Mouse (Mus musculus): ENCODE measurements around the gene Tssk6.

Tssk6 gene

GRCm38 (mm10) chr8:69887289-69888243 lies 14.4 kb upstream of the Tssk6 start, which contains the start of gene Cilp2:
Gene Cilp2, minus strand, starts transcription at chr8:69887687.
- DNase-seq: no peak

GRCm38 (mm10) chr8:69888244-69888866 lies 13.6 kb upstream of the Tssk6 start:
- DNase-seq: no peak

- DNase-seq: no peak
Observed at GRCm38 (mm10) chr8:69888902-69889301, 13.1 kb upstream of the Tssk6 start.

- DNase-seq: peak; percentile 70
Observed at GRCm38 (mm10) chr8:69890813-69891241, 11.2 kb upstream of the Tssk6 start.

GRCm38 (mm10) chr8:69893863-69894262 lies 8.1 kb upstream of the Tssk6 start:
- DNase-seq: peak; percentile 71

GRCm38 (mm10) chr8:69894836-69895332 lies 7.1 kb upstream of the Tssk6 start:
- DNase-seq: no peak

GRCm38 (mm10) chr8:69895772-69896451 lies 6.1 kb upstream of the Tssk6 start:
- DNase-seq: no peak

- no peak for DNase-seq
Observed at GRCm38 (mm10) chr8:69897857-69898256, 4.1 kb upstream of the Tssk6 start.

GRCm38 (mm10) chr8:69899876-69900275 lies 2.1 kb upstream of the Tssk6 start:
- no peak for DNase-seq

GRCm38 (mm10) chr8:69900895-69901451 lies 1.0 kb upstream of the Tssk6 start:
- no peak for DNase-seq

- peak; percentile 94 for DNase-seq
Observed at GRCm38 (mm10) chr8:69901484-69902162, 361 bp upstream of the Tssk6 start.

GRCm38 (mm10) chr8:69903063-69903542 lies 1.1 kb downstream of the Tssk6 start:
- DNase-seq: peak; percentile 99

- DNase-seq: no peak
Observed at GRCm38 (mm10) chr8:69904096-69904495, 2.1 kb downstream of the Tssk6 start.

- no peak for DNase-seq
Observed at GRCm38 (mm10) chr8:69906260-69906659, 4.3 kb downstream of the Tssk6 start.

GRCm38 (mm10) chr8:69907106-69907505 lies 5.1 kb downstream of the Tssk6 start:
- no peak for DNase-seq

GRCm38 (mm10) chr8:69911917-69912316 lies 9.9 kb downstream of the Tssk6 start:
- no peak for DNase-seq

- DNase-seq: no peak
Observed at GRCm38 (mm10) chr8:69912478-69913074, 10.6 kb downstream of the Tssk6 start.

- no peak for DNase-seq
Observed at GRCm38 (mm10) chr8:69914526-69914925, 12.5 kb downstream of the Tssk6 start.

- no peak for DNase-seq
Observed at GRCm38 (mm10) chr8:69915748-69916147, 13.8 kb downstream of the Tssk6 start.

- DNase-seq: no peak
Observed at GRCm38 (mm10) chr8:69918506-69918905, 16.5 kb downstream of the Tssk6 start.

- peak; percentile 65 for DNase-seq
Observed at GRCm38 (mm10) chr8:69919010-69919409, 17.0 kb downstream of the Tssk6 start.

Measured in right cerebral cortex, postnatal 4 days (tissue).